Mouse (Mus musculus): Measurements from ENCODE around the gene Polr2a. TPM values are rescaled to one million over a fixed set of nuclear protein-coding genes. Genes with fewer than 3 reads are reported as not detected.

Polr2a gene
- total and polyA plus RNA-seq, 3 experiments, result 16.6 to 193 (median 73.9) TPM

DNA sequence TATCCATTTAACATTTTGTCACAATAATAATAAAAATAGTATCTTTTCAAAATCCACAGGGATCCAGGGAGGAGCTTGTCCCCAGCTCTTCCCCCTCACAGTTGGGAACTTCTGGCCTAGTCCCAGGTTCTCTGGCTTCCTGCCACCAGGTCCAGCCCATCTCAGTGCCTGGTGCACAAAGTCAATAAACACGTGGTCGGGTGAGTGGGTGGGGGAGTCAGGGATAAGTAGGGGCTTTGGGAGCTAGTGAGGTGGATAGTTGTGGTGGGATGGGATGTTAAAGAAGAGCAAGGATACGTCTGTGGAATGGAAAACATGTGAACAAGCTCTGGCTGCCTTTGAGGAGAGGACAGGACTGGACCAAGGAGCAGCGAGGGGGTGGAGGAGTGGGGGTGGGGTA is 72.1 kb downstream of the Polr2a start:
- Histone ChIP-seq H3K9me3 (replicated peaks; ENCODE audit: insufficient read depth, low read length) (no peaks in the 10 kb centered on the region), H3K9ac (ENCODE audit: control insufficient read depth, low read depth, low read length, poor library complexity, severe bottlenecking) (no peak overlapping the region), H3K27ac (ENCODE audit: control insufficient read depth, low read depth, low read length) (no peak overlapping the region), H3K4me3 (ENCODE audit: control insufficient read depth in 1 of 2, insufficient read depth in 1 of 2, low read depth in 2 of 2, low read length in 2 of 2) (no peak overlapping the region), H3K79me2 (ENCODE audit: control insufficient read depth, insufficient read depth, low read length, poor library complexity) (peaks cover 5% of the 10 kb centered on the region), H3K27me3 (ENCODE audit: control insufficient read depth in 1 of 2, insufficient read depth in 2 of 2, low read length in 2 of 2) (no peaks in the 10 kb centered on the region), H3K4me1 (ENCODE audit: control insufficient read depth in 1 of 2, insufficient read depth in 2 of 2, low read length in 2 of 2) (peaks cover 0 to 5% of the 10 kb centered on the region in 2 experiments; a peak in 3 of 4 replicates), H3K36me3 (ENCODE audit: control insufficient read depth in 1 of 2, insufficient read depth in 2 of 2, low read length in 2 of 2) (peaks cover 0 to 3% of the 10 kb centered on the region in 2 experiments; a peak in 1 of 4 replicates)
- DNase-seq (ENCODE audit: low read depth, low spot score), result no peak
- TF ChIP-seq CHD1 (IDR thresholded peaks at IDR 0.05; ENCODE audit: low read depth, low read length), result no peak
- TF ChIP-seq MXI1 (IDR thresholded peaks at IDR 0.05; ENCODE audit: low read depth, low read length), result no peak
- no peak for TF ChIP-seq GATA1 (IDR thresholded peaks at IDR 0.05; ENCODE audit: low read depth, low read length)
- no peak for TF ChIP-seq TBP (IDR thresholded peaks at IDR 0.05; ENCODE audit: low read depth, low read length)
- no peak for TF ChIP-seq ETS1 (IDR thresholded peaks at IDR 0.05; ENCODE audit: low read depth, low read length)
- TF ChIP-seq POLR2AphosphoS5 (IDR thresholded peaks at IDR 0.05; ENCODE audit: borderline replicate concordance, low read depth, low read length), result no peak
- TF ChIP-seq CTCF (IDR thresholded peaks at IDR 0.05 in 2 of 3, conservative IDR thresholded peaks at IDR 0.05 in 1 of 3; ENCODE audit: control insufficient read depth in 1 of 3, insufficient read depth in 1 of 3, low read depth in 2 of 3, low read length in 3 of 3, poor library complexity in 1 of 3, severe bottlenecking in 1 of 3), result no peak
- TF ChIP-seq POLR2A (IDR thresholded peaks at IDR 0.05; ENCODE audit: control insufficient read depth in 1 of 2, insufficient read depth in 1 of 2, low read depth in 1 of 2, low read length in 2 of 2, poor library complexity in 1 of 2), result no peak

- peak within 1 kb of the TSS; percentile 9; the same call in 1 of the 2 replicates for H3K9ac ChIP-seq (ENCODE audit: control insufficient read depth, low read depth, low read length, poor library complexity, severe bottlenecking)
- no peaks in the 10 kb centered on the region for H3K9me3 ChIP-seq (replicated peaks; ENCODE audit: insufficient read depth, low read length)
- peaks cover 3 to 9% of the 10 kb centered on the region in 2 experiments; a peak in 3 of 4 replicates for H3K4me1 ChIP-seq (ENCODE audit: control insufficient read depth in 1 of 2, insufficient read depth in 2 of 2, low read length in 2 of 2)
- H3K79me2 ChIP-seq (ENCODE audit: control insufficient read depth, insufficient read depth, low read length, poor library complexity), result peaks cover 12% of the 10 kb centered on the region
- DNase-seq (ENCODE audit: low read depth, low spot score), result peak; percentile 52
- H3K27ac ChIP-seq (ENCODE audit: control insufficient read depth, low read depth, low read length), result no peak within 1 kb of the TSS
- TF ChIP-seq POLR2A (IDR thresholded peaks at IDR 0.05; ENCODE audit: control insufficient read depth in 1 of 2, insufficient read depth in 1 of 2, low read depth in 1 of 2, low read length in 2 of 2, poor library complexity in 1 of 2) (no peak), TCF12 (IDR thresholded peaks at IDR 0.05; ENCODE audit: low read depth, low read length) (no peak), GABPA (IDR thresholded peaks at IDR 0.05; ENCODE audit: low read depth, low read length) (no peak), RAD21 (IDR thresholded peaks at IDR 0.05; ENCODE audit: low read depth, low read length) (no peak), RCOR1 (IDR thresholded peaks at IDR 0.05; ENCODE audit: low read depth, low read length) (no peak), TAL1 (IDR thresholded peaks at IDR 0.05; ENCODE audit: low read length) (no peak)
- peaks cover 0 to 7% of the 10 kb centered on the region in 2 experiments; a peak in 2 of 4 replicates for H3K36me3 ChIP-seq (ENCODE audit: control insufficient read depth in 1 of 2, insufficient read depth in 2 of 2, low read length in 2 of 2)
- H3K4me3 ChIP-seq (ENCODE audit: control insufficient read depth in 1 of 2, insufficient read depth in 1 of 2, low read depth in 2 of 2, low read length in 2 of 2), result no peak within 1 kb of the TSS
- no peaks in the 10 kb centered on the region for H3K27me3 ChIP-seq (ENCODE audit: control insufficient read depth in 1 of 2, insufficient read depth in 2 of 2, low read length in 2 of 2)
Observed at GRCm38 (mm10) chr11:69685526-69686148, 72.8 kb downstream of the Polr2a start, which contains the start of gene Tnfsf13. Gene Tnfsf13 (minus strand): TSS chr11:69685784.

DNA sequence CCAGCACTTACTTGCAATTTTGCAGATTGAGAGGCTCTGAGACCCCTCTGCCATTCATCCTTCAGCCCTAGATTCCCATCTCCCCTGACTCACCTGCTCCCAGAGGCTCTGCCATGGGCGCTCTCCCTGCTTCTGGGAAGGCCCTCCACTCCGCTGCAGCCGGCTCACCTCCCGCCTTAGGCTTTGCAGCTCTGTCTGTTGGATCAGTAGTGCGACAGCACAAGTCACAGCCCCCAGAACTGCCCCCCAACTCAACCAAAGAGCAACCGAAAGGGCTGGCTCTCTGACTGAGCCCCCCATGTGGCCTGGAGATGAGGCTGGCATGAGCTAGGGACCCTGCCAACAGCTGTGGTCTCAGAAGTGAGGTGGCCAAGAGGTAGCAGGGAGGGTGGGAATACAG is 73.5 kb downstream of the Polr2a start:
- Histone ChIP-seq H3K9ac (ENCODE audit: control insufficient read depth, low read depth, low read length, poor library complexity, severe bottlenecking) (no peak overlapping the region), H3K79me2 (ENCODE audit: control insufficient read depth, insufficient read depth, low read length, poor library complexity) (peaks cover 20% of the 10 kb centered on the region), H3K27ac (ENCODE audit: control insufficient read depth, low read depth, low read length) (no peak overlapping the region), H3K9me3 (replicated peaks; ENCODE audit: insufficient read depth, low read length) (no peaks in the 10 kb centered on the region), H3K4me3 (ENCODE audit: control insufficient read depth in 1 of 2, insufficient read depth in 1 of 2, low read depth in 2 of 2, low read length in 2 of 2) (no peak overlapping the region), H3K27me3 (ENCODE audit: control insufficient read depth in 1 of 2, insufficient read depth in 2 of 2, low read length in 2 of 2) (no peaks in the 10 kb centered on the region), H3K4me1 (ENCODE audit: control insufficient read depth in 1 of 2, insufficient read depth in 2 of 2, low read length in 2 of 2) (peaks cover 4 to 12% of the 10 kb centered on the region in 2 experiments; a peak in 3 of 4 replicates), H3K36me3 (ENCODE audit: control insufficient read depth in 1 of 2, insufficient read depth in 2 of 2, low read length in 2 of 2) (peaks cover 0 to 11% of the 10 kb centered on the region in 2 experiments; a peak in 2 of 4 replicates)
- DNase-seq (ENCODE audit: low read depth, low spot score), result no peak
- no peak for TF ChIP-seq HCFC1 (IDR thresholded peaks at IDR 0.05; ENCODE audit: low read depth, low read length)
- TF ChIP-seq MAX (IDR thresholded peaks at IDR 0.05; ENCODE audit: low read length), result no peak
- no peak for TF ChIP-seq USF2 (IDR thresholded peaks at IDR 0.05; ENCODE audit: borderline replicate concordance in 1 of 2, insufficient read depth in 1 of 2, low read depth in 1 of 2, low read length in 2 of 2)
- no peak for TF ChIP-seq GABPA (IDR thresholded peaks at IDR 0.05; ENCODE audit: low read depth, low read length)
- no peak for TF ChIP-seq TBP (IDR thresholded peaks at IDR 0.05; ENCODE audit: low read depth, low read length)
- TF ChIP-seq USF1 (IDR thresholded peaks at IDR 0.05; ENCODE audit: low read depth, low read length), result no peak
- TF ChIP-seq GATA1 (IDR thresholded peaks at IDR 0.05; ENCODE audit: low read depth, low read length), result no peak
- no peak for TF ChIP-seq CTCF (IDR thresholded peaks at IDR 0.05 in 2 of 3, conservative IDR thresholded peaks at IDR 0.05 in 1 of 3; ENCODE audit: control insufficient read depth in 1 of 3, insufficient read depth in 1 of 3, low read depth in 2 of 3, low read length in 3 of 3, poor library complexity in 1 of 3, severe bottlenecking in 1 of 3)
- no peak for TF ChIP-seq MAZ (IDR thresholded peaks at IDR 0.05; ENCODE audit: low read depth, low read length)
- no peak for TF ChIP-seq TCF12 (IDR thresholded peaks at IDR 0.05; ENCODE audit: low read depth, low read length)
- no peak for TF ChIP-seq MYB (IDR thresholded peaks at IDR 0.05; ENCODE audit: low read depth, low read length)
